Mouse (Mus musculus): ENCODE measurements around the gene Acad10.
"Not testable (repeated sequence)": the region's sequence is repeated elsewhere in the genome, so short reads cannot be mapped to it uniquely, and the experiment has no call there.

Acad10 gene

GRCm38 (mm10) chr5:121656866-121657265 is 3.4 kb downstream of the Acad10 start:
- DNase-seq: not testable (repeated sequence)

GRCm38 (mm10) chr5:121654526-121654925 is 5.8 kb downstream of the Acad10 start:
- DNase-seq: no peak

GRCm38 (mm10) chr5:121649134-121649533 is 11.2 kb downstream of the Acad10 start:
- DNase-seq: no peak

- DNase-seq: no peak
These were observed 20.7 kb downstream of the Acad10 start for GRCm38 (mm10) chr5:121639601-121640000.

GRCm38 (mm10) chr5:121637296-121637695 is 23.0 kb downstream of the Acad10 start:
- no peak for DNase-seq

GRCm38 (mm10) chr5:121634668-121635067 is 25.6 kb downstream of the Acad10 start:
- DNase-seq: no peak

GRCm38 (mm10) chr5:121632804-121633203 is 27.5 kb downstream of the Acad10 start:
- no peak for DNase-seq

GRCm38 (mm10) chr5:121631106-121631647 is 29.1 kb downstream of the Acad10 start:
- DNase-seq: peak in 1 of 2 experiments; percentile 13

GRCm38 (mm10) chr5:121627871-121628270 is 32.4 kb downstream of the Acad10 start:
- peak; percentile 70 to 71 for DNase-seq

GRCm38 (mm10) chr5:121623241-121623640 is 37.1 kb downstream of the Acad10 start:
- no peak for DNase-seq

- no peak for DNase-seq
These were observed 39.2 kb downstream of the Acad10 start for GRCm38 (mm10) chr5:121621102-121621501.

- DNase-seq: peak; percentile 86 to 88
These were observed 41.5 kb downstream of the Acad10 start, which contains the start of gene Acad12 for GRCm38 (mm10) chr5:121618592-121619513. Acad12 (minus strand) TSS chr5:121618938.

GRCm38 (mm10) chr5:121614921-121615320 is 45.4 kb downstream of the Acad10 start:
- DNase-seq: not testable (repeated sequence)

- no peak for DNase-seq
These were observed 48.3 kb downstream of the Acad10 start for GRCm38 (mm10) chr5:121612036-121612435.

- not testable (repeated sequence) for DNase-seq
These were observed 50.7 kb downstream of the Acad10 start for GRCm38 (mm10) chr5:121609556-121610135.

- peak; percentile 70 to 76 for DNase-seq
These were observed 54.2 kb downstream of the Acad10 start for GRCm38 (mm10) chr5:121606151-121606550.

GRCm38 (mm10) chr5:121603815-121604214 is 56.5 kb downstream of the Acad10 start:
- DNase-seq: not testable (repeated sequence)

- DNase-seq: peak; percentile 88 to 89
These were observed 58.6 kb downstream of the Acad10 start for GRCm38 (mm10) chr5:121601547-121602299.

GRCm38 (mm10) chr5:121598871-121599610 is 61.3 kb downstream of the Acad10 start:
- no peak for DNase-seq

- no peak for DNase-seq
These were observed 62.2 kb downstream of the Acad10 start for GRCm38 (mm10) chr5:121597991-121598537.

GRCm38 (mm10) chr5:121597332-121597731 is 63.0 kb downstream of the Acad10 start:
- no peak for DNase-seq

GRCm38 (mm10) chr5:121596226-121596625 is 64.1 kb downstream of the Acad10 start:
- DNase-seq: no peak

Data from cerebellum, postnatal 36 days (tissue).